Mouse (Mus musculus): Measurements from ENCODE around the gene Doxl2. TPM values are rescaled to one million over a fixed set of nuclear protein-coding genes. Genes with fewer than 3 reads are reported as not detected.

Gene Doxl2
- polyA plus RNA-seq, 1 experiment from 2014 or later = not detected

GRCm38 (mm10) chr6:48998186-48998585, 23.4 kb downstream of the Doxl2 start:
- 50% methylated on average over 6 of the region's 6 CpGs for WGBS

DNA sequence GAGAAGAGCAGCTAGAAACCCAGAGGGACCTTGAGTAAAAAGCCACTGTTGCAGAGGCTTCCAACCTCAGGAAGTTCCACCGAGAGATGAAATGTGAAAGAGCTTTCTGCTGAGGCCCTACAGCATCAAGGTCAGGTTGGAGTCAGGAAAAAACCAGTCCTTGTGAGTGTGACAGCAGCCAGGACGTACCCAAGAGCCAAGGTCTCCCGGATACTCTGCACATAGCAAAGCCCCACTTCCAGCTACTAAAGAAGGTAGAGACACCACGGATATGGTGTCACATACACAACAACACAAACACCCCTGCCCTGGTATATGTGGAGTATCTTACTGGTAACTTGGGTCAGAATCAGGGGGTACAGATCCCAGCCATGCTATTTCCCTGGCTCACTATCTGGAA, 24.0 kb downstream of the Doxl2 start:
- H3K4me1 ChIP-seq (ENCODE audit: control insufficient read depth, insufficient read depth, low read length) = no peaks in the 10 kb centered on the region
- no peak overlapping the region for H3K4me3 ChIP-seq (ENCODE audit: low read depth, low read length)
- no peaks in the 10 kb centered on the region for H3K36me3 ChIP-seq (ENCODE audit: control insufficient read depth, insufficient read depth, low read length)
- no peak overlapping the region for H3K9ac ChIP-seq (replicated peaks; ENCODE audit: low read depth, low read length)
- WGBS = 82% methylated on average over 4 of the region's 4 CpGs
- no peaks in the 10 kb centered on the region for H3K9me3 ChIP-seq (ENCODE audit: control insufficient read depth, low read depth, low read length)
- H3K27me3 ChIP-seq (ENCODE audit: control insufficient read depth, insufficient read depth, low read length) = no peaks in the 10 kb centered on the region
- no peak overlapping the region for H3K4me2 ChIP-seq (replicated peaks; ENCODE audit: low read depth, low read length)
- no peak overlapping the region for H3K27ac ChIP-seq (ENCODE audit: low read length)
- ATAC-seq (ENCODE audit: insufficient number of reproducible peaks, insufficient read depth, low FRiP score, low read depth) = no peak

More at GRCm38 (mm10) chr6:48998186-48998585, 23.4 kb downstream of the Doxl2 start:
- no peak overlapping the region for H3K4me3 ChIP-seq (ENCODE audit: low read depth, low read length)
- no peaks in the 10 kb centered on the region for H3K9me3 ChIP-seq (ENCODE audit: control insufficient read depth, low read depth, low read length)
- H3K27me3 ChIP-seq (ENCODE audit: control insufficient read depth, insufficient read depth, low read length) = no peaks in the 10 kb centered on the region
- no peaks in the 10 kb centered on the region for H3K36me3 ChIP-seq (ENCODE audit: control insufficient read depth, insufficient read depth, low read length)
- no peak for ATAC-seq (ENCODE audit: insufficient number of reproducible peaks, insufficient read depth, low FRiP score, low read depth)
- H3K27ac ChIP-seq (ENCODE audit: low read length) = no peak overlapping the region
- no peaks in the 10 kb centered on the region for H3K4me1 ChIP-seq (ENCODE audit: control insufficient read depth, insufficient read depth, low read length)
- no peak overlapping the region for H3K4me2 ChIP-seq (replicated peaks; ENCODE audit: low read depth, low read length)
- H3K9ac ChIP-seq (replicated peaks; ENCODE audit: low read depth, low read length) = no peak overlapping the region

DNA sequence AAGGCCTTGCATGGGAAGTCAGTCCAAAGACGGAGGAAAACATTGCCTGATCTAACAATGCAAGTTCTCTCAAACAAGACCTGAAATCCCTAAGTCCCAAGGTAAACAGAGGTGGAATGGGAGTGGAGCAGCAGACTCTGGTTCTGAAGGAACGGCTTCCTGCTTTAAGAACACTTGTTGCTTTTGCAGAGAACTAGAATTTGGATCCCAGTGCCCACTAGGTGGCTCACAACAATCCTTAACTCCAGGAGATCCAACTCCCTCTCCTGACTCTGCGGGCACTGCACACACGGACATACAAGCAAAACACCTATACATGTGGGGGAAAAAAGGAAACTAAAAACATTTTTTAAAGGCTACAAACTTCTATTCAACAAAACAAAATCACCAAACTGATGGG, 28.6 kb downstream of the Doxl2 start:
- Histone ChIP-seq H3K27ac (ENCODE audit: low read length) (no peak overlapping the region), H3K9ac (replicated peaks; ENCODE audit: low read depth, low read length) (no peak overlapping the region), H3K27me3 (ENCODE audit: control insufficient read depth, insufficient read depth, low read length) (no peaks in the 10 kb centered on the region), H3K9me3 (ENCODE audit: control insufficient read depth, low read depth, low read length) (no peaks in the 10 kb centered on the region), H3K4me1 (ENCODE audit: control insufficient read depth, insufficient read depth, low read length) (peaks cover 2% of the 10 kb centered on the region; the same call in 1 of the 2 replicates), H3K4me2 (replicated peaks; ENCODE audit: low read depth, low read length) (no peak overlapping the region), H3K36me3 (ENCODE audit: control insufficient read depth, insufficient read depth, low read length) (no peaks in the 10 kb centered on the region), H3K4me3 (ENCODE audit: low read depth, low read length) (no peak overlapping the region)
- 40% methylated on average over 4 of the region's 4 CpGs for WGBS
- ATAC-seq (ENCODE audit: insufficient number of reproducible peaks, insufficient read depth, low FRiP score, low read depth) = no peak

- peak overlapping the region; percentile 53 for H3K4me2 ChIP-seq (replicated peaks; ENCODE audit: low read depth, low read length)
- no peak for ATAC-seq (ENCODE audit: insufficient number of reproducible peaks, insufficient read depth, low FRiP score, low read depth)
- H3K4me3 ChIP-seq (ENCODE audit: low read depth, low read length) = peak overlapping the region; percentile 27
- no peaks in the 10 kb centered on the region for H3K9me3 ChIP-seq (ENCODE audit: control insufficient read depth, low read depth, low read length)
- no peaks in the 10 kb centered on the region for H3K36me3 ChIP-seq (ENCODE audit: control insufficient read depth, insufficient read depth, low read length)
- H3K27ac ChIP-seq (ENCODE audit: low read length) = no peak overlapping the region
- H3K27me3 ChIP-seq (ENCODE audit: control insufficient read depth, insufficient read depth, low read length) = no peaks in the 10 kb centered on the region
- H3K4me1 ChIP-seq (ENCODE audit: control insufficient read depth, insufficient read depth, low read length) = peaks cover 8% of the 10 kb centered on the region; the same call in 1 of the 2 replicates
- WGBS = under 1% methylated on average over 9 of the region's 9 CpGs
- no peak overlapping the region for H3K9ac ChIP-seq (replicated peaks; ENCODE audit: low read depth, low read length)
These were observed 33.2 kb downstream of the Doxl2 start for GRCm38 (mm10) chr6:49007981-49008380.

- H3K36me3 ChIP-seq (ENCODE audit: control insufficient read depth, insufficient read depth, low read length) = no peaks in the 10 kb centered on the region
- no peaks in the 10 kb centered on the region for H3K27me3 ChIP-seq (ENCODE audit: control insufficient read depth, insufficient read depth, low read length)
- peak overlapping the region; percentile 53 for H3K4me2 ChIP-seq (replicated peaks; ENCODE audit: low read depth, low read length)
- H3K4me3 ChIP-seq (ENCODE audit: low read depth, low read length) = peak overlapping the region; percentile 27
- no peaks in the 10 kb centered on the region for H3K9me3 ChIP-seq (ENCODE audit: control insufficient read depth, low read depth, low read length)
- H3K9ac ChIP-seq (replicated peaks; ENCODE audit: low read depth, low read length) = no peak overlapping the region
- no peak for ATAC-seq (ENCODE audit: insufficient number of reproducible peaks, insufficient read depth, low FRiP score, low read depth)
- H3K4me1 ChIP-seq (ENCODE audit: control insufficient read depth, insufficient read depth, low read length) = peaks cover 8% of the 10 kb centered on the region; the same call in 1 of the 2 replicates
- H3K27ac ChIP-seq (ENCODE audit: low read length) = no peak overlapping the region
- whole genome bisulfite sequencing = 13% methylated on average over 13 of the region's 13 CpGs
These were observed 33.8 kb downstream of the Doxl2 start for GRCm38 (mm10) chr6:49008420-49009160.

GRCm38 (mm10) chr6:49009161-49009555, 34.4 kb downstream of the Doxl2 start:
- no peaks in the 10 kb centered on the region for H3K9me3 ChIP-seq (ENCODE audit: control insufficient read depth, low read depth, low read length)
- WGBS = 21% methylated on average over 7 of the region's 7 CpGs
- H3K27ac ChIP-seq (ENCODE audit: low read length) = no peak overlapping the region
- ATAC-seq (ENCODE audit: insufficient number of reproducible peaks, insufficient read depth, low FRiP score, low read depth) = no peak
- H3K27me3 ChIP-seq (ENCODE audit: control insufficient read depth, insufficient read depth, low read length) = no peaks in the 10 kb centered on the region
- peaks cover 8% of the 10 kb centered on the region; the same call in 1 of the 2 replicates for H3K4me1 ChIP-seq (ENCODE audit: control insufficient read depth, insufficient read depth, low read length)
- peak overlapping the region; percentile 53 for H3K4me2 ChIP-seq (replicated peaks; ENCODE audit: low read depth, low read length)
- H3K9ac ChIP-seq (replicated peaks; ENCODE audit: low read depth, low read length) = no peak overlapping the region
- no peak overlapping the region; the same call in 1 of the 2 replicates for H3K4me3 ChIP-seq (ENCODE audit: low read depth, low read length)
- H3K36me3 ChIP-seq (ENCODE audit: control insufficient read depth, insufficient read depth, low read length) = no peaks in the 10 kb centered on the region

DNA sequence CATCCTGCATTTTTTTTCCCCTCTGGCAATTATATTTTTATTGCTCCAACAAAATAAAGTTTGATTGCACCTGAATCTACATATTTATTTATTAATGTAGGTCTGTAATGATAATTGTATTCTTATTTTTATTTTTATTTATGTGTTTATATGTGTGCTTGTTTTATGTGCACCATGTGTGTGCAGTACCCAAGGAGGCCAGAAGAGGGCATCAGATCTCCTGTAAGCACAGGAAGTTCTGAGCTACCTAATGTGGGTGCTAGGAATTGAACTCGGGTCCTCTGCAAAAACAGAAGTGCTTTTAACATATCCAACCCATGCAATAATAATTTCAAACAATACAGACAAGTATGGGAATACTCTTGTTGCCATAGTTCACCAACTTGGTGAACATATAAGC, 34.9 kb downstream of the Doxl2 start:
- no peaks in the 10 kb centered on the region for H3K9me3 ChIP-seq (ENCODE audit: control insufficient read depth, low read depth, low read length)
- no peak overlapping the region for H3K27ac ChIP-seq (ENCODE audit: low read length)
- WGBS = 97% methylated on average over 1 of the region's 1 CpGs
- no peaks in the 10 kb centered on the region for H3K27me3 ChIP-seq (ENCODE audit: control insufficient read depth, insufficient read depth, low read length)
- no peak overlapping the region for H3K9ac ChIP-seq (replicated peaks; ENCODE audit: low read depth, low read length)
- peaks cover 8% of the 10 kb centered on the region; the same call in 1 of the 2 replicates for H3K4me1 ChIP-seq (ENCODE audit: control insufficient read depth, insufficient read depth, low read length)
- H3K4me3 ChIP-seq (ENCODE audit: low read depth, low read length) = no peak overlapping the region
- H3K4me2 ChIP-seq (replicated peaks; ENCODE audit: low read depth, low read length) = no peak overlapping the region
- H3K36me3 ChIP-seq (ENCODE audit: control insufficient read depth, insufficient read depth, low read length) = no peaks in the 10 kb centered on the region
- ATAC-seq (ENCODE audit: insufficient number of reproducible peaks, insufficient read depth, low FRiP score, low read depth) = no peak

DNA sequence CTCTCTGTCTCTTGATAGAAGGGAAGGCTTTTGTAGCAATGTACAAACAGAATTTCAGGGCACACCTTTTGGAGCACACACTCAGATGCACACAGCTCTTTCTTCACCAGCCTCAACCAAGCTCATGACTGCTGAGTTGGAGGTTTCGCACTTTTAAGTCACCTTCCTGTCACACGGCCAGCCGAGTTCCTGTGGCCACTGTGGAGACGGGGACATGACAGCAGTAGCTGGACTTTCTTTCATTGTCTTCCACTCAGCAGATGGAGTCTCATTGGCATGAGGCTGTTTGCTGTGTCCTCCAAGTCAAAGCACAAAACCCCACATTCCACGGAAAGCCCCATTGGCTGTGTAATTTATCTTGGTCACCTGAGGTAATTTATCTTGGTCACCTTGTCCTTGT, 36.4 kb downstream of the Doxl2 start:
- Histone ChIP-seq H3K4me1 (ENCODE audit: control insufficient read depth, insufficient read depth, low read length) (peaks cover 8% of the 10 kb centered on the region; the same call in 1 of the 2 replicates), H3K9me3 (ENCODE audit: control insufficient read depth, low read depth, low read length) (no peaks in the 10 kb centered on the region), H3K36me3 (ENCODE audit: control insufficient read depth, insufficient read depth, low read length) (no peaks in the 10 kb centered on the region), H3K9ac (replicated peaks; ENCODE audit: low read depth, low read length) (no peak overlapping the region), H3K4me2 (replicated peaks; ENCODE audit: low read depth, low read length) (no peak overlapping the region), H3K27ac (ENCODE audit: low read length) (no peak overlapping the region), H3K27me3 (ENCODE audit: control insufficient read depth, insufficient read depth, low read length) (no peaks in the 10 kb centered on the region), H3K4me3 (ENCODE audit: low read depth, low read length) (no peak overlapping the region)
- no peak for ATAC-seq (ENCODE audit: insufficient number of reproducible peaks, insufficient read depth, low FRiP score, low read depth)
- 64% methylated on average over 5 of the region's 5 CpGs for WGBS
